Mouse (Mus musculus): ENCODE data around the gene Trpm6.
A peak's percentile ranks its signal among the peaks of the same experiment; 100 is the strongest.

The Trpm6 gene

GRCm38 (mm10) chr19:18772888-18773488, 23.2 kb downstream of the Trpm6 start:
- no peak for DNase-seq

- DNase-seq = no peak
These were observed 24.3 kb downstream of the Trpm6 start for GRCm38 (mm10) chr19:18774085-18774484.

- no peak for DNase-seq
These were observed 49.9 kb downstream of the Trpm6 start for GRCm38 (mm10) chr19:18799646-18800045.

GRCm38 (mm10) chr19:18811264-18811663, 61.5 kb downstream of the Trpm6 start:
- DNase-seq = no peak

GRCm38 (mm10) chr19:18815170-18815569, 65.4 kb downstream of the Trpm6 start:
- no peak for DNase-seq

GRCm38 (mm10) chr19:18817425-18817824, 67.6 kb downstream of the Trpm6 start:
- DNase-seq = no peak

GRCm38 (mm10) chr19:18828601-18829000, 78.8 kb downstream of the Trpm6 start:
- DNase-seq = peak; percentile 2

GRCm38 (mm10) chr19:18831196-18831595, 81.4 kb downstream of the Trpm6 start:
- DNase-seq = no peak

- peak; percentile 50 for DNase-seq
These were observed 85.2 kb downstream of the Trpm6 start for GRCm38 (mm10) chr19:18834971-18835370.

- DNase-seq = no peak
These were observed 92.2 kb downstream of the Trpm6 start for GRCm38 (mm10) chr19:18841789-18842562.

- no peak for DNase-seq
These were observed 92.8 kb downstream of the Trpm6 start for GRCm38 (mm10) chr19:18842626-18843025.

GRCm38 (mm10) chr19:18846336-18846735, 96.6 kb downstream of the Trpm6 start:
- DNase-seq = no peak

GRCm38 (mm10) chr19:18868311-18868710, 118.5 kb downstream of the Trpm6 start:
- DNase-seq = no peak

- DNase-seq = peak; percentile 30
These were observed 123.2 kb downstream of the Trpm6 start for GRCm38 (mm10) chr19:18872792-18873569.

GRCm38 (mm10) chr19:18873709-18874644, 124.2 kb downstream of the Trpm6 start:
- DNase-seq = no peak

- no peak for DNase-seq
These were observed 129.5 kb downstream of the Trpm6 start for GRCm38 (mm10) chr19:18879264-18879663.

GRCm38 (mm10) chr19:18881162-18881561, 131.4 kb downstream of the Trpm6 start:
- DNase-seq = no peak

- DNase-seq = peak; percentile 4
These were observed 138.0 kb downstream of the Trpm6 start for GRCm38 (mm10) chr19:18887646-18888407.

- DNase-seq = peak; percentile 27
These were observed 138.8 kb downstream of the Trpm6 start for GRCm38 (mm10) chr19:18888491-18889116.

- peak; percentile 14 for DNase-seq
These were observed 139.4 kb downstream of the Trpm6 start for GRCm38 (mm10) chr19:18889117-18889627.

GRCm38 (mm10) chr19:18889632-18890031, 139.8 kb downstream of the Trpm6 start:
- DNase-seq = no peak
